19 mouse cellular contexts compared by ENCODE assay signal in genomic region chr3:121936241-121936640, GRCm38 (mm10). TPM values are rescaled to one million over a fixed set of nuclear protein-coding genes. Genes with fewer than 3 reads are reported as not detected.
DNase-seq lines count a peak whose midpoint lies in the region; ATAC-seq and TF ChIP-seq lines count a peak whose summit lies in the region.
"Had no signal": no experiment of that assay in that cellular context is flagged by ENCODE, and none has a peak within 500 bp of the region (broad histone marks: within the 10 kb centered on the region; RNA-seq: fewer than 3 reads in every experiment).

No protein-coding gene starts in this region.

- H3K9ac ChIP-seq in liver, adult 2 months (ENCODE audit: low read depth, low read length) = no peak overlapping the region
- H3K9ac ChIP-seq in liver, embryonic 12.5 days = no peak overlapping the region
- H3K9ac ChIP-seq: embryonic facial prominence, embryonic 12.5 days; forebrain, embryonic 15.5 days; hindbrain, embryonic 15.5 days had no signal

- intact Hi-C loops in heart, postnatal 14 days (cut with DNase I) = no loop called here

- TF ChIP-seq POLR2A in liver, adult 2 months (IDR thresholded peaks at IDR 0.05; ENCODE audit: extremely low read depth, insufficient read depth, low read length) = no peak

- no peaks in the 10 kb centered on the region for H3K79me2 ChIP-seq in liver, adult 2 months (ENCODE audit: control insufficient read depth, insufficient read depth, low read length)

- no peak overlapping the region for H3K27ac ChIP-seq in heart, embryonic 10.5 days
- H3K27ac ChIP-seq in liver, adult 2 months (replicated peaks; ENCODE audit: insufficient read depth, low read depth, low read length) = peak overlapping the region; percentile 43
- no peak overlapping the region for H3K27ac ChIP-seq in liver, embryonic 12.5 days
- H3K27ac ChIP-seq: embryonic facial prominence, embryonic 12.5 days; forebrain, embryonic 15.5 days; hindbrain, embryonic 15.5 days had no signal

- 72% methylated on average over 2 of the region's 2 CpGs for WGBS in heart, embryonic 10.5 days
- 22% methylated on average over 2 of the region's 2 CpGs for WGBS in liver, adult 2 months
- WGBS in liver, embryonic 12.5 days (ENCODE audit: insufficient replicate concordance) = 66% methylated on average over 2 of the region's 2 CpGs

- no peaks in the 10 kb centered on the region for H3K36me3 ChIP-seq in heart, embryonic 10.5 days
- no peaks in the 10 kb centered on the region for H3K36me3 ChIP-seq in liver, adult 2 months (ENCODE audit: control insufficient read depth, insufficient read depth, low read length)
- no peaks in the 10 kb centered on the region for H3K36me3 ChIP-seq in liver, embryonic 12.5 days
- H3K36me3 ChIP-seq: embryonic facial prominence, embryonic 12.5 days; forebrain, embryonic 15.5 days; hindbrain, embryonic 15.5 days had no signal

- no peaks in the 10 kb centered on the region for H3K9me3 ChIP-seq in heart, embryonic 10.5 days
- no peaks in the 10 kb centered on the region for H3K9me3 ChIP-seq in liver, embryonic 12.5 days (replicated peaks)
- H3K9me3 ChIP-seq: embryonic facial prominence, embryonic 12.5 days; forebrain, embryonic 15.5 days; hindbrain, embryonic 15.5 days had no signal

- H3K27me3 ChIP-seq in heart, embryonic 10.5 days (ENCODE audit: insufficient read depth, poor library complexity, severe bottlenecking) = no peaks in the 10 kb centered on the region
- H3K27me3 ChIP-seq in liver, adult 2 months (ENCODE audit: control insufficient read depth, insufficient read depth, low read length) = no peaks in the 10 kb centered on the region
- no peaks in the 10 kb centered on the region for H3K27me3 ChIP-seq in liver, embryonic 12.5 days (replicated peaks)
- H3K27me3 ChIP-seq: CH12.LX; embryonic facial prominence, embryonic 12.5 days; forebrain, embryonic 15.5 days had no signal

- no peak for ATAC-seq in liver, embryonic 12.5 days
- ATAC-seq: forebrain, embryonic 15.5 days had no signal

- no peak overlapping the region for H3K4me2 ChIP-seq in liver, embryonic 12.5 days
- H3K4me2 ChIP-seq: embryonic facial prominence, embryonic 12.5 days; forebrain, embryonic 15.5 days; heart, embryonic 11.5 days; hindbrain, embryonic 15.5 days had no signal

- H3K4me3 ChIP-seq in heart, embryonic 10.5 days = no peak overlapping the region
- no peak overlapping the region for H3K4me3 ChIP-seq in liver, adult 2 months (ENCODE audit: insufficient read depth, low read depth, low read length)
- no peak overlapping the region for H3K4me3 ChIP-seq in liver, embryonic 12.5 days
- H3K4me3 ChIP-seq: embryonic facial prominence, embryonic 12.5 days; forebrain, embryonic 15.5 days; hindbrain, embryonic 15.5 days had no signal

- H3K4me1 ChIP-seq in heart, embryonic 10.5 days = peaks cover 14% of the 10 kb centered on the region; the same call in 1 of the 2 replicates
- H3K4me1 ChIP-seq in liver, adult 2 months (ENCODE audit: control insufficient read depth, insufficient read depth, low read length) = peaks cover 6% of the 10 kb centered on the region; the same call in 1 of the 2 replicates
- H3K4me1 ChIP-seq in liver, embryonic 12.5 days = peaks cover 13% of the 10 kb centered on the region
- H3K4me1 ChIP-seq: embryonic facial prominence, embryonic 12.5 days; forebrain, embryonic 15.5 days; hindbrain, embryonic 15.5 days had no signal

- no peak for TF ChIP-seq CTCF in liver, adult 2 months (IDR thresholded peaks at IDR 0.05; ENCODE audit: low read depth, low read length)

- DNase-seq in heart, embryonic 10.5 days (ENCODE audit: low spot score) = peak; percentile 0
- DNase-seq in heart, postnatal 14 days = no peak
- peak; percentile 96 for DNase-seq in liver, adult 2 months (ENCODE audit: extremely low read depth, low read depth, low spot score)
- DNase-seq in lung, postnatal 36 days = peak; percentile 37
- no peak for DNase-seq in lung, postnatal 4 days
- DNase-seq in cerebellum, adult 18-20 months = no peak
- DNase-seq: adrenal gland, adult 8-10 months; adrenal gland, postnatal 36 days; cerebellum, adult 8-10 months; cerebellum, postnatal 14 days; gastrocnemius, postnatal 36 days; heart, adult 18-20 months; heart, postnatal 36 days had no signal

RNA-seq across cellular contexts. Expression of gene Arhgap29, which starts 16.1 kb away (rescaled TPM):
- 68.3 and 92.7 TPM in 2 replicates for polyA plus RNA-seq in heart, embryonic 10.5 days (2016; fragmentation: Nextera tagmentation; extraction: Ambion mirVana)
- 10 to 100 TPM; 71.1 to 72.6 TPM for total RNA-seq in heart, postnatal 14 days (2021)
- 60.5 and 68.4 TPM in 2 replicates for total RNA-seq in liver, adult 2 months (2014; rRNA removed)
- polyA plus RNA-seq in liver, adult 2 months (2012; rRNA removed) = 12.2 and 16.4 TPM in 2 replicates
- 11.2 and 12.7 TPM in 2 replicates for polyA plus RNA-seq in liver, embryonic 12.5 days (2016; fragmentation: Nextera tagmentation; extraction: Ambion mirVana)

Comparison
In these comparisons a context has a peak if more than half of its experiments do, and no peak if none do; other contexts are left out.
1. DNase-seq: peak in heart, embryonic 10.5 days (single experiment), liver, adult 2 months (single experiment) and lung, postnatal 36 days (single experiment); none in heart, postnatal 14 days (0 of 2), lung, postnatal 4 days (0 of 2) and cerebellum, adult 18-20 months (0 of 2).